Mouse (Mus musculus): Measurements from ENCODE around the gene Srgap2.
"Not testable (repeated sequence)": the region's sequence is repeated elsewhere in the genome, so short reads cannot be mapped to it uniquely, and the experiment has no call there.

The Srgap2 gene

DNA sequence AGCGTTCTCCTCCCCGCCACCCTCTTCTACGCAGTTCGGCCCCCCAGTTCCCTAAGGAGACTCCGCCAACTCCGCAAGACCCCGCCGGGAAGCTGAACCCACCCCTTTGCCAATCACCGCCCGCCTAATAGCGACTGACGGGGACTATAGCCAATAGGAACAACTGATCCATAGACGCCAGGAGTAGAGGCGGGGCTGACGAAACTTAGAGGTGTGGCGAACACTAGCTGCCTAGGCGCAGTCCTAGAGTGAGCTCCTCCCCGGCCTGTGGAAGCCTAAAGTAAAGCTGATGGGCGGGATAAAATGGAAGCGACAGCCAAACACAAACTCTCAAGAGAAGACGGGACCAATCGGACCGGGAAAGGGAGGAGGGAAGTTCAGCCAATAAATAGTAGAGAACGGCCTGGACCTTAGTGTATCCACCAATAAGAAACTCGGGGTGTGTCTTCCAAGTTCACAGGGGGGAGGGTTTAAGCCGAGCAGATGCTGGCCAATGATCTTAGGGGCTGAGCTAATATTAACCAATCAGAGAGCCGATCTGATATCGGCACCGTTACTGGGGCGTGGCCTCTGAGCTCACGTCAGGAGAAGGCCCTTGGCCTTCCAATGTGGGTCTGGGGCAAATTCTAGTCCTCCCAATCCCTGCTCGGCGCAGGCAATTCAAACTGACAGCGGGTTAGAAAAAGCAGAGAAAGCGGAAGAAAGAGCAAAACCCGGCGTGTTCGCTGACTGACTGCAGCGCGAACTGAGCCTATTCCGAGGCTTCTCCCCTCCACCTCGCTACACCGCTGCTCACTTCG, at the start of gene Srgap2, which contains the start of gene Fam72a:
TSS of gene Srgap2 (minus strand) at position 72 of the 800 bp plus-strand sequence.
TSS of gene Fam72a (plus strand) at position 623 of the 800 bp plus-strand sequence.
- DNase-seq (ENCODE audit: low spot score) = peak; percentile 95

- no peak for DNase-seq (ENCODE audit: low spot score)
These were observed 46.6 kb upstream of the Srgap2 start for GRCm38 (mm10) chr1:131573721-131574120.

GRCm38 (mm10) chr1:131570391-131570790, 43.2 kb upstream of the Srgap2 start:
- DNase-seq (ENCODE audit: low spot score) = no peak

GRCm38 (mm10) chr1:131569721-131570120, 42.6 kb upstream of the Srgap2 start:
- DNase-seq (ENCODE audit: low spot score) = no peak

GRCm38 (mm10) chr1:131566056-131566455, 38.9 kb upstream of the Srgap2 start:
- not testable (repeated sequence) for DNase-seq (ENCODE audit: low spot score)

DNA sequence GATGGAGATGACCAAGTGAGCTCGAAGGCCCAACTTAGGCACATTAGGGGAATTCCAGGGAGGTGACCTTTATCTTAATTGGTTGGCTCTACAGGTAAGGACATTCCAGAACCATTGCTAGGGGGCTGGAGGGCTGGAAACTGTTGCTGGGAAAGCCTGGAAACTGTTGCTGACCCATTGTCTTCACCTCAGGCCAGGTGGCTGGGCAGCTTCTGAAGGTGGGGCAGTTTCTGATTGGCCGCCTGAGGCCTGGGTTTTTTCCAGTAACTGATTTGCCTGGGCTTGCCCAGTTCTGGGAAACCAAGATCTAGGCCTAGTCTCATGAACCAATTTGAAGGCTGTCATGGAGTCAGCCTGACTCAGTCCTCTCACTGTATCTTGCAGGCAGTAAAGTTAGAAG, 34.9 kb upstream of the Srgap2 start:
- DNase-seq (ENCODE audit: low spot score) = no peak

GRCm38 (mm10) chr1:131560500-131560899, 33.3 kb upstream of the Srgap2 start:
- no peak for DNase-seq (ENCODE audit: low spot score)

DNA sequence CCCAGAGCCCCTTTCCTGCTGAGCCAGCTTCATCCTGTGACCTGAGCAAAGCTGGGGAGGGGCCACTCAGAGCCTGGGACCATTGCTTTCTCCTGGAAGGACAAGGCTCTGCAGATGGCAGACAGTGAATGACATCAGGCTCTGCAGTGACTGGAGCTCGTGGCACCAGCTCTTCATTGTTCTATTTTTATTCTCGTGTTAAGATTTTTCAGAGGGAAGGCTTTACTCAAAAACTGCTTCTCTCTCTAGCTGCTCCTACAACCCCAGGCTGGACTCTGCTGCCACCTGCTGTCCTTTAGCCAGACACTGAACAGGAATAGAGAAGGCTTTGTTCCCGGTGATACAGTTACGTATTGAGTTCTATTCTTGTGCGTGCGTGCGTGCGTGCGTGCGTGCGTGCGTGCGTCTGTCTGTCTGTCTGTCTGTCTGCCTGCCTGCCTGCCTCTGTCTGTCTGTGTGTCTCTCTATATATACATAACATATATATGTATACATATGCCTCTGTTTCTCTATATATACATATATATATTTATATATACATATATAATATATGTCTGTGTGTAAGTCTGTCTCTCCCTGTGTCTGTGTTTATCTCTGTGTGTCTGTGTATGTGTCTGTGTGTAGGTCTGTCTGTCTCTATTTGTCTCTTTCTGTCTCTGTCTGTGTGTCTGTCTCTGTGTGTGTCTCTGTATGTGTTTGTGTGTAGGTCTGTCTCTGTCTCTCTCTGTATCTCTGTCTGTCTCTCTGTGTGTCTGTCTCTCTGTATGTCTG, 28.1 kb upstream of the Srgap2 start:
- DNase-seq (ENCODE audit: low spot score) = peak; percentile 26

DNA sequence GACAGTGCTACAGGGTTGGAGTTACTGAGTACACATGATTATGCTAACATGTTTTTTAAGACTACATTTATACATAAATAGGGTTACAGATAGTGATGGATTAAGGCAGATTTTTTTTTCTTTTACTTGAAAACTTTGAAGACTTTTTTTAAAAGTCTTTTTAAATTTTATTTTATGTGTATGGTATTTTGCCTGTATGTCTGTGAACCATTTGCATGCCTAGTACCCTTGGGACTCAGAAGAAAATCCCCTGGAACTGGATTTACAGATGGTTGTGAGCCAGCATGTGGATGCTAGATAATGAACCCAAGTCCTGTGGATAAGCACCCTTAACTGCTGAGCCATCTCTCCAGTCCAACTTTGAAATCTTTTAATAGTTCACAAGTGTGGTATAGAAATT, 26.3 kb upstream of the Srgap2 start:
- no peak for DNase-seq (ENCODE audit: low spot score)

- no peak for DNase-seq (ENCODE audit: low spot score)
These were observed 24.8 kb upstream of the Srgap2 start for GRCm38 (mm10) chr1:131551956-131552355.

DNA sequence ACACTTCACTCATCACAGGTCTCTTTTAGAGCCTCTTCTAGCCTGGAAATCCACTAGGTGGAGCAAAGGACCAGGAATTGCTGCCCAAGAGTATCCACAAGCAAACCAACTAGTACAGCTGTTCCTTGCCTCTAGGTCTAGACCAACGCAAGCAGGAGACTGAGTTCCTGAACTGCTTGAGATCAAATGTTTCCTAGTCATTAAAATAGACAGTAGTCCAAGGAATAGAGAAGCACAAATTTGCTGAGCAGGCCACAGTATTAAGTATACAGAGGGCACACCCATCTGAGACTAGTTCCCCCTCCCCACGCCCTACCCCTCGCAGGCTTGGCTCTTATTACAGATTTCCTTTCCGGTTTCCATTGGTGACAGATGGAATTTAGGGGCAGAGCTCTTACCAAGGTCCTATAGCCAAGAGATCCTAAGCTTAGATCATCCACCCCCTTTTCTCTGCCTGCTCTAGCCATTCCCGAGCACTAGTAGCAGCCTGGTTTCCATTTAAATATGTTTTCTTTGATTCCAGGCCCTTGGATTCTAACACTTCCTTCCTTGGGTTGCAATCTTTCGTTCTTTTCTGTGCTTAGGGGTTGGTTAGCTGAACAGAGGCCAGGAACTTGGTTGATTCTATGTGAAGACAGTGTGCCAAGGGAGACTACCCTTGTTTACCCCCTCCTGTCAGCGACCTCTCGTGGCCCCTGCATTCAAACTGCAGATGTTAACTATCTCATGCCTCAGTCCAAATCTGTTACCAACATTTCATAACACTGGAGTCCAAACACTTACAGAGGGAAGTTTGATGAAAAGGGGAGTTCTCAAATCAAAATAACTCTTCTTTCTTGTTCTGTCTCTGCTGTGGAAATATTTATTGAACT, 21.6 kb upstream of the Srgap2 start:
- no peak for DNase-seq (ENCODE audit: low spot score)

DNA sequence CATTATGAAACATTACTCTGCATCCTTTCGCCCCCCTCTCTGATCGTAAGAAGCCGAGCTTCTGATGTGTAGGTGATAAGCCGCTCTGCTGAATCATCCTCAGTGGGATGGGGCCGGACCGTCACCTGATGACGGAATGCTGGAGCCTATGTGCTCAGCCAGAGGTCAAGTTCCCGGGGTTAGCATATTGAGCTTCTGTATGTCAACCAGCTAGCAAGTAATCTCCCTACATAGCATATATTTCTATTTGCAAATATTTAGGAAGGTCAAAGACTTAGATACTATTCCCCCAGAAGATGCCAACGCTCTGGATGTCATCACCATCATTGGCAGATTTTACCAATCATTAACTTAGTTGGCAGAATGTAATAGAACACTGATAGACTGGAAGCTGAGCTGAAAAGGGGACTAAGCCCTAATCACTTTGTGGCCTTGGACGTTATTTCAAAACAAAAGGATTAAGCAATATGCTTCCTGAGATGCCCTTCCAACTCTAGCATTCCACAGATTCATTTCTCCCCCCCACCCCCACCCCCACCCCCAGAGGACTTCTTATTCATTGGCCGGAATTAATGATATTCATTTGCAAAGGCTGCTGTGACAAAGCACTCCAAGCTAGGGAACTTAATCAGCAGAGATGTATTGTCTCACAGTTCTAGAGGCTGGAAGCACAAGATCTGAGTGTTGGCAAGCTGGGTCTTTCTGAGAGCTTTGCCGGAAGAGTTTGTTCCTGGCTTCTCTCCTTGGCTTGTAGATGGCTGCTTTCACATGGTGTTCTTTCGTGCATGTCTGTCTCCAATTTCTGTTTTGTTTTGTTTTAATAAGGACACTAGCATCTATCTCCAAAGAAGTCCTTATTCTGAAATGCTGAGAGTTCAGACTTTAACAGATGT, 19.9 kb upstream of the Srgap2 start:
- no peak for DNase-seq (ENCODE audit: low spot score)

GRCm38 (mm10) chr1:131543886-131544565, 16.9 kb upstream of the Srgap2 start:
- no peak for DNase-seq (ENCODE audit: low spot score)

DNA sequence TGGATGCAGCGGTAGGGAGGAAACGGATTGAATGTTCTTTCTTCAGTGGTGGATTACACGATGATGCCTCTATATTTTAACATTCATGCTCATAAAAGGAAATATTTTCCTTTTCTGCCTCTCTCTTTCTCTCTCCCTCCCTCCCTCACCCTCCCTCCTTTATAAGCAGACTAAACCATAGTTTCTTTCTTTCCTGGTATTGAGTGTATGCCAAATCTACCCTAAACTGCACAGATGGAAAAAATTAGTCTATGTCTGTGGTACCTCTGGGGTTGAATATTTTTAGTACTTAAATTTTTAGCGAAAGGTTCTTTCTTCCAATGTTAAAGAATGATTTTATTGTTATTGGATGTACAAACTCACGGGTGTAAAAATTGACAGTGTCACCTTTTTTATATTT, 14.8 kb upstream of the Srgap2 start:
- no peak for DNase-seq (ENCODE audit: low spot score)

DNA sequence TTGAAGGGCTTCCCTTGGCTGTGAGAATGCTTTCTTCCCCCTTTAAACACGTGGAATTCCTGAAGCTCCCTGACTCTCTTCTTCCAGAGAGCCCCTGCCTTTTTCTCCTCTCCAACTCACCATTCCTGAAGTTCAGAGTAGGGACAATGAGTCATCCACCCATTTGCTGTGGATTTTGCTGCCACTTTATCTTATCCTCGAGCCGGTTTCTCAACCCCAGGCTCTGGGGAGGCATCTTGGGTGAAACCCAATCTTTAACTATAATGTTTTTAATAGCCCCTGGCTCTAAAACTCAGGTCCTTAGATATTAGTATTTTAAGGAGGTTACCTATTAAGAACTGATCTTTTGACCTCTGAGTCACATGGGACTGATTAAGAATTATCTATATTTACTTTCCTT, 14.3 kb upstream of the Srgap2 start:
- no peak for DNase-seq (ENCODE audit: low spot score)

GRCm38 (mm10) chr1:131540795-131541194, 13.6 kb upstream of the Srgap2 start:
- DNase-seq (ENCODE audit: low spot score) = no peak

DNA sequence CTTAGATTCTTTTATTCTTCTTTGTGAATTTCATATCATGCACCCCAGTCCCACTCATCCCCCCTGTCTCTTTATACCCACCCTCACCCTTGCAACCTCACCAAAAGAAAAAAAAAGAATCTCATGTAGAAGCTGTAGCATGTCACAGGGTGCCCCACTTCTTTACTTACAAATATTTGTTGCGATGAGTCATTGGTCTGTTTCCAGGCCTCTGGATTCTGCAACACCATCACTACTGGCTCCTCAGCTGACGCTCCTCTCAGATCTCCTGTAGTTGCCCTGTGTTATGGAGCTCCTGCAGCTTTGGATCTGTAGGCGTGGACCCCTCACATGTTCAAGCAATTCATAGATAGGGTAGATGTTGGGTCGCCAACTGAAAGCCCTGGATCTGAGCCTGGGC, 12.6 kb upstream of the Srgap2 start:
- no peak for DNase-seq (ENCODE audit: low spot score)

DNA sequence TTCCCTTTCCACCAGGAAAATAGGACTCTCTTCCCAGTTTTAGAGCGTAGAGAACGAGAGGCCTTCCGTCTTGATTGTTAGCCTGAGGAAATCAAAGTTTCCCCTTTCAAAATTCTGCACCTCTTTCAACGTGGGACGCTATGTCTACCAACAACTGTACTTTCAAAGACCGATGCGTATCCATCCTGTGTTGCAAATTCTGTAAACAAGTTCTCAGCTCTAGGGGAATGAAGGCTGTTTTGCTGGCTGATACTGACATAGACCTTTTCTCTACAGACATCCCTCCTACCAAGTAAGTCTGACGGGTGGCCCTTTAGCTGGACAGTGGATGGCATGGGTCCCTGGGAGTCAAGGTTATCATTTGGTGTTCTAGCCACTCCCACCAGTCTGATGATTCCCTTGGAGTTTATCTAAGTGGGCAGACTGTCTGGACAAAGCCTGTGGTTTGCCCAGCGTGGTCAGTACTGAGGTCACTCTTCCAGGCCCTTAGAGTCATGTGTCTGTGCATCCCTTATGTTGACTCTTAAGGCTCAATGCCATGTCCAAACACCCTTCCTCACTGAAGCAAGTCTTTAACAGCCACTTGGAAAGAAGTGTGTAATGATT, 1.5 kb upstream of the Srgap2 start:
- no peak for DNase-seq (ENCODE audit: low spot score)

GRCm38 (mm10) chr1:131528081-131528507, 942 bp upstream of the Srgap2 start:
- no peak for DNase-seq (ENCODE audit: low spot score)

All from ovary, postnatal 10 days (tissue).